Mouse (Mus musculus) limb, embryonic 15.5 days (tissue): ENCODE results near the gene Prdx4. TPM values are rescaled to one million over a fixed set of nuclear protein-coding genes. Genes with fewer than 3 reads are reported as not detected.

Experiments used
- polyA plus RNA-seq: library from polyadenylated mRNA; unstranded; fragments of >200 nt; fragmentation: Nextera tagmentation; extraction: Ambion mirVana; gene quantifications from 2 replicates; pipeline ENCODE4 v1.2.1, GENCODE M21; 2015

Gene Prdx4
- polyA plus RNA-seq, 1 experiment from 2014 or later: 308 TPM

Other genes with a start within 250 kb of the Prdx4 start
- not detected in 2 replicates for gene Magea2, start 247.1 kb downstream of the Prdx4 start, polyA plus RNA-seq
- gene Cldn34b2, start 212.3 kb downstream of the Prdx4 start, polyA plus RNA-seq: not detected in 2 replicates
- 152 and 162 TPM in 2 replicates for gene Sat1, start 124.3 kb downstream of the Prdx4 start, polyA plus RNA-seq
- gene Acot9, start 78.3 kb downstream of the Prdx4 start, polyA plus RNA-seq: 58.1 and 61.6 TPM in 2 replicates